Mouse (Mus musculus): ENCODE measurements around the gene Pcnx4.
"Not testable (repeated sequence)": the region's sequence is repeated elsewhere in the genome, so short reads cannot be mapped to it uniquely, and the experiment has no call there.

Gene Pcnx4

GRCm38 (mm10) chr12:72598731-72599130 lies 62.5 kb downstream of the Pcnx4 start:
- DNase-seq (ENCODE audit: low spot score) = not testable (repeated sequence)

GRCm38 (mm10) chr12:72612053-72612452 lies 75.9 kb downstream of the Pcnx4 start:
- no peak for DNase-seq (ENCODE audit: low spot score)

- DNase-seq (ENCODE audit: low spot score) = no peak
These were observed 84.7 kb downstream of the Pcnx4 start for GRCm38 (mm10) chr12:72620856-72621255.

GRCm38 (mm10) chr12:72621441-72621840 lies 85.3 kb downstream of the Pcnx4 start:
- DNase-seq (ENCODE audit: low spot score) = no peak

GRCm38 (mm10) chr12:72622853-72623496 lies 86.8 kb downstream of the Pcnx4 start:
- DNase-seq (ENCODE audit: low spot score) = no peak

GRCm38 (mm10) chr12:72628751-72629150 lies 92.6 kb downstream of the Pcnx4 start:
- no peak for DNase-seq (ENCODE audit: low spot score)

Data from layer of hippocampus, adult 9-10 months (tissue).